Mouse (Mus musculus) lung, adult 2 months (tissue): ENCODE data around the gene Ntm.

Experiments used
- CTCF ChIP-seq: fragments of 200-500 bp; IDR thresholded peaks from 2 replicates; pipeline ENCODE4 v1.5.1; 2011; ENCODE audit warnings: mild to moderate bottlenecking, low read length, control low read depth; ENCODE audit not compliant: insufficient read depth
- POLR2A ChIP-seq: fragments of 200-500 bp; IDR thresholded peaks from 2 replicates; pipeline ENCODE4 v1.6.1; 2011; ENCODE audit warnings: low read depth, mild to moderate bottlenecking, control low read depth, low read length, borderline replicate concordance; ENCODE audit errors: extremely low read depth

GRCm38 (mm10) chr9:29524109-29524508, 438.8 kb downstream of the Ntm start:
- TF ChIP-seq CTCF: no peak
- no peak for TF ChIP-seq POLR2A
